Mouse (Mus musculus): ENCODE results near the gene Trim71.
"Not testable (repeated sequence)": the region's sequence is repeated elsewhere in the genome, so short reads cannot be mapped to it uniquely, and the experiment has no call there.

The Trim71 gene

GRCm38 (mm10) chr9:114525073-114525633, 39.0 kb downstream of the Trim71 start:
- DNase-seq: no peak

GRCm38 (mm10) chr9:114522501-114522900, 41.7 kb downstream of the Trim71 start:
- DNase-seq: no peak

GRCm38 (mm10) chr9:114522041-114522440, 42.1 kb downstream of the Trim71 start:
- DNase-seq: no peak

GRCm38 (mm10) chr9:114520529-114520928, 43.6 kb downstream of the Trim71 start:
- not testable (repeated sequence) for DNase-seq

- DNase-seq: peak in 1 of 2 experiments; percentile 25
These were observed 45.2 kb downstream of the Trim71 start for GRCm38 (mm10) chr9:114518812-114519477.

GRCm38 (mm10) chr9:114517924-114518497, 46.2 kb downstream of the Trim71 start:
- no peak for DNase-seq

- DNase-seq: no peak
These were observed 48.8 kb downstream of the Trim71 start, which contains the start of gene C130032M10Rik for GRCm38 (mm10) chr9:114515364-114515763. TSS of gene C130032M10Rik (plus strand) at chr9:114515697.

- DNase-seq: no peak
These were observed 51.3 kb downstream of the Trim71 start for GRCm38 (mm10) chr9:114512831-114513230.

- DNase-seq: no peak
These were observed 54.4 kb downstream of the Trim71 start for GRCm38 (mm10) chr9:114509785-114510184.

- no peak for DNase-seq
These were observed 56.7 kb downstream of the Trim71 start for GRCm38 (mm10) chr9:114507421-114507820.

GRCm38 (mm10) chr9:114506564-114506963, 57.6 kb downstream of the Trim71 start:
- DNase-seq: no peak

- DNase-seq: no peak
These were observed 59.4 kb downstream of the Trim71 start, which contains the start of gene Ccr4 for GRCm38 (mm10) chr9:114504816-114505215. TSS of gene Ccr4 (minus strand) at chr9:114504916.

- no peak for DNase-seq
These were observed 61.3 kb downstream of the Trim71 start for GRCm38 (mm10) chr9:114502711-114503427.

GRCm38 (mm10) chr9:114501913-114502312, 62.3 kb downstream of the Trim71 start:
- no peak for DNase-seq

GRCm38 (mm10) chr9:114501111-114501510, 63.1 kb downstream of the Trim71 start:
- DNase-seq: no peak

GRCm38 (mm10) chr9:114499783-114500515, 64.2 kb downstream of the Trim71 start:
- peak; percentile 65 to 88 for DNase-seq

- DNase-seq: peak; percentile 82 to 97
These were observed 66.0 kb downstream of the Trim71 start for GRCm38 (mm10) chr9:114498218-114498617.

- DNase-seq: no peak
These were observed 67.7 kb downstream of the Trim71 start for GRCm38 (mm10) chr9:114496469-114496868.

- peak in 1 of 2 experiments; percentile 47 for DNase-seq
These were observed 76.5 kb downstream of the Trim71 start for GRCm38 (mm10) chr9:114487481-114488258.

- DNase-seq: no peak
These were observed 77.4 kb downstream of the Trim71 start for GRCm38 (mm10) chr9:114486808-114487207.

- DNase-seq: no peak
These were observed 79.4 kb downstream of the Trim71 start for GRCm38 (mm10) chr9:114484771-114485170.

GRCm38 (mm10) chr9:114480940-114481339, 83.2 kb downstream of the Trim71 start:
- no peak for DNase-seq
